Mouse (Mus musculus) thymus, postnatal 14 days (tissue): Measurements from ENCODE around the gene Fgf9.

Experiments used
- DNase-seq: peaks from one replicate; pipeline ENCODE4 v3.0.0; 2021

Gene Fgf9

GRCm38 (mm10) chr14:58070481-58071119, at the start of gene Fgf9:
Gene Fgf9 (plus strand): TSS chr14:58070547.
- DNase-seq, result peak; percentile 5

DNA sequence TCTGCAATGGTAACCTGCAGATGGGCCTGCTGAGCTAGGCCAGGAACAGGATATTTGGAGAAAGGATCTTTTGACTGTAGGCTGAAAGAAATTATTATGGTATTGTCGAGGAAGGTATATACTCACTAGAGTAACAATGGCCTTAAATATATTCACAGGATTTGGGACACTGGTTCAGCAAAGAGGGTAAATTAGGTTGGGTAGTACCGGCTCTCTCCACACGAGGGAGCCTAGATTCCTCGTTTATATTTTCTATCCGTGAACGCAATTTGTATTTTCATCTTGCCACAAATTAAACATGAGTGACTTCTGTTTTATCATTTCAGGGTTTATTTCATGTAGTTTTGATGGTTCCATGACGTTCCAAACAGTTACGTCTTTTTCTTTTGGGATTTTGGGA, 35.8 kb upstream of the Fgf9 start:
- peak; percentile 34 for DNase-seq

DNA sequence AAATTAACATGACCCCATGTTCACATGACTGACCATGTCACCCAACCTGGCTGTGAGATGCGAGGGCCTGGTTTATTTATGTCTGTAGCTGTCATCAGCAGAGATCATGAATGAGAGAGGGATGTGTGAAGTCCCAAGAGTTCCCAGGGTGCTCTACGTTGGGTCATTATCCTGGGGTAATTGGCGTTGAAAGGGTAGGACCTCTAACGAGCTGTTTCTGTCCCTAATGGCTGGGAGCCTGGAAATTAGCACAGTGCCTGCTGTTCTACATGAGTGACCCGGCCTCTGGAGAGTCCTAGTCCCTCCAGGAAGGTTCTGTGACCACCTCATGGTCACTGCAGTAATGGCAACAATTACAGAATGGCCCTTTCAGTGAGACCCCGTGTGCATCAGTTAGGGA, 34.2 kb upstream of the Fgf9 start:
- no peak for DNase-seq

GRCm38 (mm10) chr14:58046639-58047284, 23.6 kb upstream of the Fgf9 start:
- no peak for DNase-seq

- DNase-seq, result no peak
Measured at GRCm38 (mm10) chr14:58050691-58051090, 19.7 kb upstream of the Fgf9 start.

DNA sequence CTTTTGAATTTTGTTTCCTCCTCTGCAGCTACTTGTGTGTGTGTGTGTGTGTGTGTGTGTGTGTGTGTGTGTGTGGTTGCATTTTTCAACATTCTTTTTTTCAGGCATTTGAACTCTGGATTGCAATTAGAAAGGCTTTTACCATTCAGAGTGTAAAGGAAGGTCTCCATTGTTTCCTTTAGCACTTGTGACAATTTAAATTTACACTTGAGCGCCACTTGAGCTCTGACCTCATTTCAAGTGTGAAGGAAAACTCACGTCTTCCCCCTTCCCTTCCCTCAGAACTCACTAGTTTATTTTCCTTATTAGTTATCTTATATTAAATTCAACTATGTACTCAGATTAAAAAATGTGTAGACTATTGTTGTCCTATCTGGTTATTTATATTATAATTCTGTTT, 2.8 kb upstream of the Fgf9 start:
- DNase-seq, result no peak

GRCm38 (mm10) chr14:58068641-58069040, 1.7 kb upstream of the Fgf9 start:
- no peak for DNase-seq

DNA sequence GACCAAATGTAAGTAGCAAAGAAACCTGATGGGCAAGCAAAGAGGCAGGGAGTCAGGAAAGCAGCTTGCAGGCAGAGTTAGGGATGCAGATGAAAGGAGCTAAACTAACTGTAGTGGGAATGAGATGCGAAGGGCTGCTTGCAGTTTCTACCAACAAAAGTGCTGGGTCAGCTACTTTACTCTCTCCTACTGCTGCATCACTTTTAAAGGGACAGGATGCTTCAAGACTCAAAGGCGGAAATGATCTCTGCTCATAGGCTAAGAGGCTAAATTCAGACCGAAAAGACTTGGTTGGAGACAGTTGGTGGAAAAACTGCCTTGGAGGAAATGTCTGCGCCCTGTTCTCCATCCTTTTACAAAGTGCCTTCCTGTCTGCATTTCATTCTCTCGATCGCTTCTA, 420 bp upstream of the Fgf9 start:
- DNase-seq, result no peak

DNA sequence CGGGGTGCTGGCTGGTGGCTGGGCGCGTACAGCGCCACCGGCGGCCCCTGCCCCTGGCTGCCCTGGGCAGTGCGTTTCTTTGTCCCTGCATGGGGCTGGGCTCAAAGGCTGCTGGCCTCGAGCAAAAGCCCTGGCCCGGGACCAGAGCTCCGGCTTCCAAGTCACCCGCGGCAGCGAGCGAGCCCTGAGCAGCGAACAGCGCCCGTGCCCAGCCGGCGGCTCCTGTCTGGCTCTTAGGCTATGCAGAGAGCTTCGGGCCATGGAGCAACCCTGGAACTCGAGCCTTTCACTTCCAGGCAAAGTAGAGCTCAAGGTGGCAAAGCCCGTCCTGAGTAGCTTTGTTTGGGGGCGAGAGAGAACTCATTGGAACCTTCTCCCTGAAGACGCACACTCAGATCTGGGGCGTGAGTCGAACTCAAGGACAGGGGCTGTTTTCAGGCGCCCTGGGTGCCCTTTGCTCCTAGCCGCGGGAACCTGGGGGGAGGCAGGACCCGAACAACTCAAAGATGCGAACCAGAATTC, 834 bp downstream of the Fgf9 start:
- DNase-seq, result peak; percentile 25

- peak; percentile 71 for DNase-seq
Measured at GRCm38 (mm10) chr14:58071830-58072770, 1.8 kb downstream of the Fgf9 start.

DNA sequence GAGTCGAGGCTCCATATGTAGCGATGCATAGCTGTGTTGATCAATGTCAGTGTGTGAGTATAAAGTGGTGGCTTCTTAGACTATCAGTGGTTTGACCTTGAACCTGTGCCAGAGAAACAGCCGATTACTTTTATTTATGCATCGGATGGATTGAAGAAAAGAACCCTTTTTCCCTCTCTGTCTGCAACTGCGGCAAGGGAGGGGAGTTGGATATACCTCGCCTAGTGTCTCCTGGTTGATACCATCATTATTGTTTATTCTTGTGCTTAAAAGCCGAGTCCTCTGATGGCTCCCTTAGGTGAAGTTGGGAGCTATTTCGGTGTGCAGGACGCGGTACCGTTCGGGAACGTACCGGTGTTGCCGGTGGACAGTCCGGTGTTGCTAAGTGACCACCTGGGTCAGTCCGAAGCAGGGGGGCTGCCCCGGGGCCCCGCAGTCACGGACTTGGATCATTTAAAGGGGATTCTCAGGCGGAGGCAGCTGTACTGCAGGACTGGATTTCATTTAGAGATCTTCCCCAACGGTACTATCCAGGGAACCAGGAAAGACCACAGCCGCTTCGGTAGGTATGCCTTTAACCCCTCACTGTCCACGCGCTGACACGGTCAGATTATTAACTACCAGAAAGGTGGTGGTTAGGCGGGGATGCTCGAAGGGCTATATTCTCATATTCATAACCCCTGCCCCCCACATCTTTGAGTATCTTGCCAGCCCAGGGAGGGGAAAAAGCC, 2.6 kb downstream of the Fgf9 start:
- peak; percentile 5 for DNase-seq

GRCm38 (mm10) chr14:58073936-58074335, 3.6 kb downstream of the Fgf9 start:
- DNase-seq, result peak; percentile 8

- peak; percentile 14 for DNase-seq
Measured at GRCm38 (mm10) chr14:58074621-58075432, 4.5 kb downstream of the Fgf9 start.

DNA sequence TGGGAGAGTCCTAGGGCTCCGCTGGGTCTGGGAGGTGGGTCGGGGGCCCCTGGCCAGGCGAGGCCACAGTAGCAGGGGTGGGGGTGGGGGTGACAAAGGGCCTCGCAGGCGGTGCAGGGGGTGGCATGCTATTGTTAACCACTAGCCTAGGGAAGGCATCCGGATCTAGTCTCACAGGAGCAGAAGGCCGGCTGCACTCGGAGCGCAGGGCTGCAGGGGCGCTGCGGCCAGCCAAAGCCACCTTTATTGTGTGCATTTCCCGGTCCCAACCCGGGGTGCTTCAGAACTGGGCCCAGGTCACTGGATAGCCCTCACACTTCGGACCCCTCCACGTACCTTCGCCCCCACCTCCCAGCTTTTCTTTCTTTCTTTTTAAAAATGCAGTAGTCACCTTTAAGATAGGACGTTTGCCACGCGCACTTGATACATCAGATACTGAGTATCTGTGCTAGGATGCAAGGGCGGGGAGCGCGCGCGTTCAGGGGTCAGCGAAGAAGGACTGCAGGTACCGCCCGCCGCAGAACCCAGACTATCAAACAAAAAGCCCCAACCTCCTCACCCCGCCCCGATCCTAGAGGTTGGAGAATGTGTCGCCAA, 5.2 kb downstream of the Fgf9 start:
- peak; percentile 8 for DNase-seq

DNA sequence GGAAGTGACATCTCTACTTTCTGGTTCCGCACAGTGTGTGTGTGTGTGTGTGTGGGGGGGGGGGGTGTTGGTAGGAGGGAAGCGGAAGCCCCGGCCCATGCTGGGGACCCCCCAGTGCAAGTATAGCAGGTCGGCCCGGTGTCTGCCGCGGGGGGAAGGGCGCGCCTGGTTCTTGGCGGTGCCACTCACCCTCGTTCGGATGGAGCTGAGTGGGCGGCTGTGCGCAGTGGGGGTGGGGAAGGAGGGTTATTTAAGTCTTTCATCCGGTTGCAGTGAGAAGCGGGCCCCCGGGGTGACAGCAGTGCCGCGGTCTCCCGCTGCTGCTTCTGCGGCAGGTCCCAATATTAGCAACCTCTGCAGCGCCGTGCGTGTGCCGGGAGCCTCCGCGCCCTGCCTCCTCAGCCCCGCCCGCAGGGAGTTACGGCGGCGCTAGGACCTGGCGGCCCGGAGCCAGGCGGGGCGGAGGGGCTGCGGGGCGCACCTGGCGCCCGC, 5.7 kb downstream of the Fgf9 start:
- DNase-seq, result peak; percentile 64

GRCm38 (mm10) chr14:58076726-58077255, 6.4 kb downstream of the Fgf9 start:
- DNase-seq, result peak; percentile 37

DNA sequence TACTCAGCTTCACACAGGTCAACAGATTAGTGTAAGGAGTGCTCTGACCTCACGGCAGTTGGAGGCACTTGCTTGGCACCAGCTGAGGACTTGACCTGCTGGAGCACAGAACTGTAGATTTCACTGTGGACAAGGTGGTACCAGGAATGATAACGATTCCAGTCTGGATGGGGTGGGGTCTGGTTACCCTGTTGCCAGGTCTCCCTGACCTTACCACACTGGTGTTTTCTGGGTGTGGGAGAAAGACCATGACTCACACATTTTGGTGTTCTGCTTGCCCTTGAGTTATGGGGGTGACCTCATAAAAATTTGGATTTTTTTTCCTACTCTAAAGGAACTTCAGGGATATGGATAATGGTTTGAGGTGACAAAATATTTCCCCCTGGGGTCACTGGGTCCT, 9.1 kb downstream of the Fgf9 start:
- DNase-seq, result no peak

GRCm38 (mm10) chr14:58081955-58082354, 11.6 kb downstream of the Fgf9 start:
- DNase-seq, result no peak

- no peak for DNase-seq
Measured at GRCm38 (mm10) chr14:58084240-58084639, 13.9 kb downstream of the Fgf9 start.

DNA sequence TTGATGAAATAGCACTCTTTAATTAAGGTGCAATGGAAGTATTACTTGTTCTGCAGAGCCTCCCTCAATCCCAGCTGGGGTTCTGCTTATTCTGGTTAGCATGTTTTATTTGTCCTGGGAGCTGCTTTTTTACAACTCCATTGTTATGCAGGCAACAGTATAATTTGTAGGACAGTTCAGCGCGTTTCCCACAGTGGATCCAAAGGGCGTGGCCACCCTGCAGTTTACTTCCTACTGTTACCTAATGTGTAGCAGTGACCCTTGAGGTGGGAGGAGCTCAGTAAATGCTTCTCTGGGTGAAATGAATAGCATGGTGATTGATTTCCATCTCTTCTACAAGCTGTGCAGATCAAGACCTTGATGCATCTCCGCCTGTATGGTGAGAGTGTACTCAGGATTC, 17.0 kb downstream of the Fgf9 start:
- DNase-seq, result no peak

- DNase-seq, result no peak
Measured at GRCm38 (mm10) chr14:58089486-58089885, 19.1 kb downstream of the Fgf9 start.
